Mouse (Mus musculus) kidney, postnatal 14 days (tissue): Measurements from ENCODE around the gene Pbx4.
A peak's percentile ranks its signal among the peaks of the same experiment; 100 is the strongest.

ENCODE experiments used
- DNase-seq: peaks from one replicate; pipeline ENCODE4 v3.0.0; 2022; ENCODE audit warnings: mixed read lengths

Pbx4 gene

DNA sequence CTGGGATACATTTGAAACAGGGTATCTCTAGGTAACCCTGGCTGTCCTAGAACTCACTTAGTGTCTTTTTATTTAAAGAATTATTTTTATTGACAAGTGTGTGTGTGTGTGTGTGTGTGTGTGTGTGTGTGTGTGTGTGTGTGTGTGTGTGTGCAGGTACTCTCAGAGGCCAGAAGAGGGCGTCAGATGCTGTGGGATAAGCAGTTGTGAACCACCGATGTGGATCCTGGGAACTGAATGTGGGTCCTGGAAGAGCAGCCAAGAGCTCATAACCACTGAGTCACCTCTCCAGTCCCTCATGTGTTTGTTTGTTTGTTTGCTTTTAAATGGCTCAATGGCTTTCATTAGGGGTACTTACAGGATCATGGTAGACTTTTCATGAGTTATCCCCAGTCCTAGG, 17.4 kb upstream of the Pbx4 start:
- no peak for DNase-seq

DNA sequence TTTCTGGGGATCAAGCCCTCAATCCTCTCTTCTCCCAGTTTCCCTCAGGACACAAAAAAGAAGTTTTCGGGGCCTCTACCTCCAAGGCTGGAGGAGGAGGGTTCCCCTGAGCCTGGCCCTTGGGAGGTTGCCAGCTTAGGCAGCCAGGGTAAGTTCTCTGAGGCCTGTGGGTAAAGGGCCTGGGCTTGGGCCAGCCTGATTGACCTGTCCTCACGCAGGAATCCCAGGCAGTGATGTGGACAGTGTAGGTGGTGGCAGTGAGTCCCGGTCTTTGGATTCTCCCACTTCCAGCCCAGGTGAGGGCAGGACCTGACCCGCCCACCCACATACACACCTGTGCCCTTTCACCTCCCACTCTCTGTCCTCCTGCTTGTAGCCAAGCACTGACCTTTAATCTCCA, 16.9 kb upstream of the Pbx4 start:
- DNase-seq = no peak

DNA sequence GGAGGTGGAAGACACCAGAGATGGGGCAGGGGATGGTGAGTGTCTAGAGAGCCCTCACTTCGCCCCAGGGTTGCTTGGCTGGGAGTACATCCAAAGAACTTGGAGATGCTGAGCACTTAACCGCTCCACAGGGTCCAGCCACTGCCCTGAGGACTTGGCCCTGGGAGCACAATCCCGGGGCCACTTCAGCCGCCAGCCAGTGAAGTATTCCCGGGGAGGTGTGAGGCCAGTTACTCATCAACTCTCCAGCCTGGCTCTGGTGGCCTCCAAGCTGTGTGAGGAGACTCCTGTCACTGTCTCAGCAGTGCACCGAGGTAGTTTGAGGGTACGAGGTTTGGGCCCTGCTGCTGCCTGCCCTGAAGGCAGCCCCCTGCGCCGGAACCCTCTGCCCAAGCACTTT, 11.8 kb upstream of the Pbx4 start:
- peak; percentile 76 for DNase-seq

DNA sequence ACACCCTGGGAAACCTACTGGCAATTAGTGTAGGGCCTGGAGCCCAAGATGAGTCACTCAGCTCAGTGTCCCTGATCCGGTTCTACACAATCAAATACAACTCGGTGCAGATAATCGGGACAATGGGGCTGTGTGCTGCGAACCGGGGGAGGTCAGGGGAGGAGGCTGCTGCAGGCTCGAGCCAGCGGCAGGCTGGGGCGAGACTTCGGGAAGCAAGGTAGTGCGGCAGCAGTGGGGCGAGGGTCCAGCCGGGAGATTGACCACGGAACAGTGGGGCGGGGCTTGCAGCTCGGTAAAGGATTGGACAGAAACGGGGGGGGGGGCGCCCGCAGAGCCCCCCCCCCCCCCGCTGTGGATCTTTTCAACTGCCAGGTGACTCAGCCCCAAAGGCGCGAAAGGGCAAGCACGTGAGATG, 10.3 kb upstream of the Pbx4 start:
- DNase-seq = peak; percentile 72

DNA sequence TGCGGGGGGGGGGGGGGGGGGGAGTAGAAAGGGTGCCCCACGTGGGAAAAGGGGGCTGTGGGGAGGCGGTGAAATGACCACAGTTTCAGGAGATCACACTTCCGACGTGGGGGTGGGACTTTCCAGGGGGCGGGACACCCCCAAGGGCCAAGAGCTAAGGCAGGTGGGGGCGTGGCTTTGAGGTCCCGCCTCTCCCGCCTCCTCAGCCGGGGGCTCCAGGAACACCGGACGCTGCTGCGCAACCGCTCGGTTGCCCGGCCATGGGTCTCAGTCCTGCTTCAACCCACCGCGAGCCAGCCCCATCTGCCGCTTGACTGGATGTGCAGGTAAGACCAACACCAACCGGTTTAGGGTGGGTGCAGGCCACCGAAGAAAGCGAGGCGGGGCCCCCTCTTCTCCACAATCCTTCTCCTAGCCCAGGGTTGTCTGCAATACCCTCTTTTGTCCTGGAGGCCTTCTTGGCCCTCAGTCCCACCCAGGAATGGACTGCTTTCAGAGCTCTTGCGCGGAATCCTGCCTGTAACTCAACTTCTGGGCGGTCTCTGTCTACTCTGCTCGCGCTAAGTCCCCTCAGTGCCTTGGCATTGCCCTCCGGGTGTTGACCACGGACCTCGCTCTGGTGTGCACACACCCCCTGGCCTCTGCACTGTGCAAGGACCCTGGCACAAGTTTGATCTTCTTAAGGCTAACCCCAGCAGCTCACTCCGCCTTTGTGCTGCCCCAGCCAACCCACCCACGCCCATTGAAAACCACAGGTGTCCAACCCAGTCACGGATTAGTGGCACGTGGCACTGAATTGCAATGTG, 9.7 kb upstream of the Pbx4 start, which contains the start of gene Lpar2:
Gene Lpar2 (plus strand): TSS at position 44 of the 806 bp plus-strand sequence.
- DNase-seq = peak; percentile 88

DNA sequence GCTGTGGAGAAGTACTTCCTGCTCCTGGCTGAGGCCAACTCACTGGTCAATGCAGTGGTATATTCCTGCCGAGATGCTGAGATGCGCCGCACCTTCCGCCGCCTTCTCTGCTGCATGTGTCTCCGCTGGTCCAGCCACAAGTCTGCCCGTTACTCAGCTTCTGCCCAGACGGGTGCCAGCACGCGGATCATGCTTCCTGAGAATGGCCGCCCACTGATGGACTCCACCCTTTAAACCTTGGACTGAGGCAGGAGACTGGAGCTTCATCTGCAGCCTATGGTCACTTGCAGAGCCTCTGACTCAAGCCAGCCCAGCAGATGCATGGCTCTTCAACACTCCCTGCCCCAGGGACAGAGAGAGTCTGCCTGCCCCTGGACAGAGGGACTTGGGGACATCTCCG, 5.9 kb upstream of the Pbx4 start:
- DNase-seq = no peak

DNA sequence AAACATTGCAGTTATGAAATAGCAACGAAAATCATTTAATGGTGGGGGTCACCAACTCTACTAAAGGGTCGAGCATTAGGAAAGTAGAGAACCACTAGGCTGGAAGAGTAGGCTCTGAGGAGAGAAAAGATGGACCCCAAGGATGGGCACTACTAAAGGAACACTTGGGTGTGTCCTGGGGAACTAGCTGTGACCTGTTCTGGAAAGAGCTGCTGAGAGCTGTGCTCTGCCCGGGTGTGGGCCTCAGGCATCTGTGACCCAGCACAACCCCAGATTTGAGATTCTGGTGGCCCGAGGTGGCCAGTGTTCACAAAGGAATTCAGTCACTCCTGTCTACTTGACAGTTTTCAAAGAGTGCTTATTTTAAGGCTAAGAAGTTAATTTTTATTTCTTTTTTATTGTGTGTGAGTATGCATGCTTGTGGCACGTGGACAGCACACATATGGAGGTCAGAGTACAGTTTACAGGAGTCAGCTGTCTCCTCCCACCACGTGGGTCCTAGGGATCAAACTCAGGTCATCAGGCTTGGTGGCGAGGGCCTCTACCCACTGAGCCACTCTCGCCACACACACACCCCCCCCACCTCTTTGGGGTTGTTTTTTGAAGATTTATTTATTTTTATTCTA, 4.9 kb downstream of the Pbx4 start:
- peak; percentile 53 for DNase-seq

DNA sequence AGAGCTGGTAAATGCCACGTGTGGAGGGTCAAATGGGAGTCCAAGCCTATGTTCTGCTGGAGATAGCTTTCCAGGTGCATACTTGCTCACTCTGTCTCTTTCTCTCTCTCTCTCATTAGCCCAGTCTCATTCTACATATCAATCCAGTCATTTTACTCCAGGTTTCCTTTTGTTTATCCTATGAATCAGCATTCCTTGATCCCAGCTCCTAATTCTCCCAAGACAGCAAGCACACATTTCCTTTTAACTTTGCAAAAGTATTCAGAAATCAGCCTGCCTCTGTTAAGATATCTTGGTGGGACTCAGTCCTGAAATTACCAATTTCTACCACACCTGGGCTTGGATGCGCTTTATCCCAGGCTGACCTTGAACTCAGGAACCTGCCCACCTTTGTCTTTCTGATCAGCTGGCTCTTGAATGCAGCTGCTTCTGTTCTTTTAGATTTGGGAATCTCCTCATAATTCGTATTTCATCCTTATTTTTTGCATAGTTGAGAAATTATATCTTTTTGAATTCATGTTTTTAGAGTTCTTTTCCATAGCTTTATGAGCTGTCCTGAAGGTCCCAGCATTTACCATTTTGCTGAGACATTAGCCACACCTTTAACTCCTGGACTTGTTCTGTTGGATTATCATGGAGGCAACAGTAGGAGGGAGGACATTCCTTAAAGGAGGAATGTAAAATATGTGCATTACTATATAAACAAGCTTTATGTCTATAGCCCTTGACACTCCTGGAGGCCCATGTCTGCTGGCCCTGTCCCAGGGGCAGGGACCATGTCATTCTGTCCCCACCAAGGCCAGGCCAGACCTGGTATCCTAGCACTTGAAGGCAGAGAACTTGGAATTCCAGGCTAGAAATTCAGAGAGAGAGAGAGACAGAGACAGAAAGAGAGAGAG, 15.1 kb downstream of the Pbx4 start:
- DNase-seq = no peak

DNA sequence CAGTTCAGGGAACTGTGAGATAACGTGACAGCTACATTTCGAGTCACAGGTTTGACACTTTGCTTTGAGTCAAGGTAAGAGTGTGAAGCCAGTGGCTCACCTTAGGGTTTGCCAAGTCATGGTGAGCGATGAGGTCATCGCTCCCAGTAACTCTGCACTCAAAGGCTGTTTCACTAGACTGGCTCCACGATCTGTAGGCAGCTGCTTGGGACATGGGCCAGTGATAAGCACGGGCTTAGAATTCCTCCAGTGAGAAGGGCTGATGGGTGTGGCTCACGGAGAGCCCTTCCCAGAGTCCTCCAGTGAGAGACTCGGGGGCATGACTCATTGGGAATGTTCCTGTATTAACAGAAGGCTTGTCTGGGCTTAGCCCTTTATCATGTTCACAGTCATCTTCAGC, 16.7 kb downstream of the Pbx4 start:
- DNase-seq = no peak

DNA sequence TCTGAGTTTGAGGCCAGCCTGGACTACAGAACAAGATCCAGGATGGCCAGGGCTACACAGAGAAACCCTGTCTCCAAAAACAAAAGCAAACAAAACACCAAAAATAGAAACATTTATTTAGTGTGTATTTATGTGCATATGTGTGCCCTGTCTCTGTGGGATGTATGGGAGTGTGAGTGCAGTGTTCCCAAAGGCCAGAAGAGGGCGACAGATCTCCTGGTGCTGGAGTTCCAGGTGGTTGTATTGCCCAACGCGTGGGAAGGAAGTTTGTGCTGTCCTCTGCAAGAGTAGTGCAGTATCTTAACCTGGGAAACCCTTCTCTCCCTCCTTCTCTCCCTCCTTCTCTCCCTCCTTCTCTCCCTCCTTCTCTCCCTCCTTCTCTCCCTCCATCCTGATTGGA, 17.6 kb downstream of the Pbx4 start:
- DNase-seq = no peak

DNA sequence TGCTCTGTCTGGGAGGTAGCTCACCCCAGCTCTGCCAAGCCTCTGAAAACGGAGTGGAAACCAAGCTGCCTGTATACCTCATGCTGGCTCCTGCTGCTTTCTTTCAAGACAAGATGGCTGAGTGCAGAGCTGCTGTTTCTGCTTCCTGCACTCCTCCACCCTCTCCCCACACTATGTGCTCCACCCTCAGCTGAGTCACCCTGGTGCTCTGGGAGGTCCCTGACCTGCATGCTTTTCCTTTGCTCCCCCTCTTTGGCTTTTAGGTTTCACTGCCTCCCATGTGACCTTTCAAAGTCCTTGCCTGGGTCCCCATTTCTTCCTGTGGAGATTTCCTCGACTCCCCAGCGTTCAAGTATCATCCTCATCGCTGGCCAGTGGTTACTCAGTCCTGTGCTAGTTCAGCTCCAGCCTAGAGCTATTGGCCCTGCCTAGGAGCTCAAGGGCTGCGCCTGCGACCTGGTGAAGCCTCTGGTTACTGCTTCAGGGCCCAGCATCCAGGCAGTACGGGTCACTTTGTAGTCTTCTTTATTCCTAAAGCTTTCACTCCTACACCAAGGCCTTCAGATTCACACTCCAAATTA, 18.7 kb downstream of the Pbx4 start:
- DNase-seq = no peak

DNA sequence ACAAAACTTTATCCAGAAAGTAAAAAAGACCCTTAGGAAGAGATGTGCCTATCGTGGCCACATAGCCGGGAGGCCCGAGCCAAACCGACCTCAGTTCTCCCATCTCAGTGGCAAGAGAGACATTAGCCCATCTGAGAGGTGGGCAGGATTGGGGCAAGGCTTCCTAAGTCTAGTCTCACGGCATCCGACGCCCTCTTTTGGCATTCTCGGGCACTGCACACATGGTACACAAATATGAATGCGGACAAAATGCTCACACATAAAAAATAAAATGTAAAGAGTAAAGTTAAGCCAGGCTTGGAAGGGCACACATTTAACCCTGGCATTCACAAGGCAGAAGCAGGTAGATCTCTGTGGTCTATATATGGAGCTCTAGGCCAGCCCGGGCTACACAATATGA, 21.6 kb downstream of the Pbx4 start:
- no peak for DNase-seq

DNA sequence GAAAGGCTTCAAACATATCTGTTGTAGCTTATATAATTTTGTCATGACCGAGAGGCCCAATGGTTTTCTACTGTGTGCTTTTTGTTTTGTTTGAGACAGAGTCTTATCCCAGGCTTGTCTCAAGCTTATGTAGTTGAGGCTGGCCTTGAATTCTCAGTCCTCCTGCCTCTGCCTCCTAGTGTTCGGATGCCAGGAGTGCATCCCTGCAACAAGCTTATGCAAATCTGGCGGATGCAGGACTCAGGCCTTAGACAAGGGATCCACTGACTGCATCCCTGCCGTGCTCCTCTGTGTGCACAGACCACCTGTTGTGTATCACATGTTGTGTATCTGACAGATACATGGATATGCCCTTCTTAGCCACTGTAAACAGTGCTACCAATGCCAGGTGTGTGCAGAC, 28.5 kb downstream of the Pbx4 start:
- no peak for DNase-seq

DNA sequence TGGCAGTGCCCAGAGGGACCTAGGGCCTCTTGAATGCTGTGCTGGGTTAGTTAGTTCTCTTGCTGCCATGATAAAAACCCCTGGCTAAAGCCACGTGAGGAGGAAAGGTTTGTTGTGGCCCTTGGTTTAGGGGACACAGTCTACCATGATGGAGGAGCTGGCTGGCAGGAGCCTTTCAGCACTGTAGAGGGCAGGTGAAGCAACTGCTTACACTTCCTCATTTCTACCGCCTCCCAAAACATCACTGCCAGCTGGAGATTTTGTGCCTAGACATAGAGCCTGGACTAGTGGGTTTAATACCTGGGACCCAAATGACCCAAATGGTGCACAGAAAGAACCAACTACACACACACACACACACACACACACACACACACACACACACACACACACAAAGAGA, 29.0 kb downstream of the Pbx4 start:
- no peak for DNase-seq

DNA sequence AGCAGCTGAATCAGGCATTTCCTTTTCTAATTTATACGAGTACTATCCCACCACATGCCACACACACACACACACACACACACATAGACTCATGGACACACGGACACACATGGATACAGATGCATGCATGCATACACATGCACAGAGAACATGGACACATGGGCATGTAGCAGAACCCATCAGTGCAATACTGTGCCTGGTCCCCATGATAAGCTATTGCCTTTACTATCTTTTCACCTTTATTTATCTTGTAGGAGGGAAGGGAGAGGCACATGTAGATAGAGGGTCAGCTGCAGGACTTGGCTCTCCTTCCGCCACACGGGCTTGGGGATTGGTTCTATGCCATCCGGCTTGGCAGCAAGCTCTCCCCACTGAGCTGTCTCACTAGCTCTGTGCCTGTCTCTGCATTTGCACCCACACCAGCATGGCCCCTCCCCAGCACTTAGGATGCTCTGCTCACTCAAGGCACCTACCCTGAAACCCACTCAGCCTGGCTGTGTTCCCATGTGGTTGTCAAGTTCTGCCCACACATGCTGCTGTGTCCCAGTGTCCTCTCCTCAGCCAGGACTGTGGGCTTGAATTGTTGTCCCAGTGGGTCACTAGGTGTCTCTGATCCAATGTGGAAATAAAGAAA, 31.2 kb downstream of the Pbx4 start:
- no peak for DNase-seq

DNA sequence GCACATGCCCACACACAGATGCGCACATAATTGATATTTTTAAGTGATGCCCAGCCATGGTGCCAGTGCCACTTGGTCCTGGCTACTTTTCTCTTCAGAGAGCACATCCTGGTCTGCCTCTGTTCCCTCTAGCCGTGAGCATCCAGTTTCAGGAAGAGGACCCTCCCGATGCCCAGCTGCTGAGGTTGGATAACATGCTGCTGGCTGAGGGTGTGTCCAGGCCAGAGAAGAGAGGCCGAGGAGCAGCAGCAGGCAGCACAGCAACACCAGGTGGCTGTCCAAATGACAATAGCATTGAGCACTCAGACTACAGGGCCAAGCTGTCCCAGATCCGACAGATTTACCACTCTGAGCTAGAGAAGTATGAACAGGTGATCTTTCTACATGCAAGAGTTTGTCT, 31.9 kb downstream of the Pbx4 start:
- no peak for DNase-seq

DNA sequence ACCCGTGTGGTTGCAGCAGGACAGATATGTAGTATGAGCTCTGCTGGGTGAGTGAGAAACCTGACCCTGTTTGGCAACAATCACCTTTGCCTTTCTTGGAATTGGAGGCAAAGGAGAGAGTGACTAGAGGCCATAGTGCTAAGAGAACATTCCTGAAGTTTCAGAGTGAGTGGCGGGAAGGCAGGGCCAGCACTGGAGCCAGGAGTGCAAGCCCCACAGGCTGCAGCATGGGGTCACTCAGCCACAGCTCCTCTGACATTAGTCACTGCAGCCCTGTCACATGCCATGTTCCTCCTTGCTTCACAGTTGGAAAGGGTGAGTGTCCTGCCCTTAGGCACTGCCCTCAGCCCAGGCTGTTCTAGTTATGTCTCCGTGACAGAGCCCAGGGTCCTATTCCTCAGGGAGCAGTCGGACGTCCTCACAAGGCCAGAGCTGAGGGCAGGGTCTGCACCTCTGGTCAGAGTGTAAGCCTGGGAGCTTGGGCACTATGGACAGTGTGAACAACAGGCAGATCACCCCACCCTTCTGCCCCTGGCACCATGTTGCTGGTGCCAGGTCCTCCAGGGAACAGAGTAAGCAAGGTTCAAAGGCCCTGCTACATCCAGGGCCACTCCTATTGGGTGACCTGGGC, 35.5 kb downstream of the Pbx4 start:
- no peak for DNase-seq

DNA sequence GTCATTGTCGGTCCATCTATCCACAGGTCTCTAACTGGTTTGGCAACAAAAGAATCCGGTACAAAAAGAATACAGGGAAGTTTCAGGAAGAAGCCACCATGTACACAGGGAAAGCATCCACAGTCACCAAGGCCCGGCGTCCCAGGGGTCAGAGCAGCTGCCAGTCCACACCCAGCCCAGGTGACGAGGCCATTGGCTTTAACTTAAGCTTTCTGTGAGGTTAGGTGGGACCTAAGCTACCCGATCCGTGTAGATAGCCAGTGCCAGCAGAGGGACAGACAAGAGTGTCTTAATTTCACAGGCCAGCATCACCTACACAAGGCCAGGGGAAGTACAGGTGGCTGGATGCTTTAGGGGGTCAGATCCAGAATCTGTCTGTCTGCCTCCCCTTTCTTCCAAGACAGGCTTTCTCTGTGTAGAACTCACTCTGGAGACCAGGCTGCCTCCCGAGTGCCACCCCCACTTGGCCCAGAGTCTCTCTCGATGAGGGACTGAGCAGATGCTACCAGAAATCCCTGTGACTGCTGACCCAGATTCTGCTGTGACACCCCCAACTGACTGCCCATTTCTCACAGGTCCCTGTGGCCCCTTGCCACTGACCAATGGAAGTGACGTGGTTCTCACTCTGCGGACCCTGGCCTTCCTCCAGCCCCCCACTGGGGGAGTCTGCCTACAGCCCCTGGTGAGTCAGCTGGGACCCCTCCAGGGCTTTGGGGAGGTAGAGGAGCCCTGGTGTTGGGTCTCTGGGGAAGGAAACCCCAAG, 37.9 kb downstream of the Pbx4 start:
- no peak for DNase-seq

DNA sequence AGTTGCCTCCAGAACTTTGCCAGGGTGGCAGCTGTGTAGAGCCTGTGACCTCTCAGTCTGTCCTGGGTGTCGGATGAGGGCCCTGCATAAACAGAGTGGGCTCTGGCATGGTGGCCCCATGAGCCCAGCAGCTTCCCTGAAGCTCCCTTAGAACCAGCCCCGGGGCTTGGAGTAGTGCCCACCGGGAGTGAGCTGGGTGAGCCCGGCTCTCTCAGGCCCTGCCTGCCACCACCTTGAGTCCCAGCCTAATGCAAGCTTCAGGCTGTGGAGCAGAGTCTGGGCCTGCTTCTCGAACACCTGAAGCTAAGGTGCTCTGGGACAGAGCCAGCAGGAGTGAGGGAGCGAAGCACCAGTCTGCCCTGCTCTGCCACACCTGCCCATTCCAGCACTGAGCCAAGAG, 38.6 kb downstream of the Pbx4 start:
- DNase-seq = no peak

DNA sequence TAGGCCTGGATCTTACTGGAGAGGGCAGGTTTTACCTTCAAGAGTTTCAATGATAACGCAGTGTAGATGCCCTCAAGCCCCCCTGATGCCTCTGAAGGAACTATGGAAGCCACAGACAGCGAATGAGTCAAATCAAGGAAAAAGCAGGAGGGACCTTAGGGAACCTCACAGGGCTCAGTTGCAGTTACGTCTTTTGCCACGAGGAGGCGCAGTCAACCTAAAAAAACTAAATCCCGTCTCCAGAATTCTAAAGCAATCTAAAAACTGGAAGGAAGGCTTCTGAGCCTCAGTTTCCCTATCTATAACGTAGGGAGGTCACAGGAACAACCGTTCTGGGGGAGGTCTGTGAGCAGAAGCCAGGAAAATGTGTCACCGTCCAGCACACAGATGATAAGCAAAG, 41.9 kb downstream of the Pbx4 start:
- DNase-seq = peak; percentile 64

DNA sequence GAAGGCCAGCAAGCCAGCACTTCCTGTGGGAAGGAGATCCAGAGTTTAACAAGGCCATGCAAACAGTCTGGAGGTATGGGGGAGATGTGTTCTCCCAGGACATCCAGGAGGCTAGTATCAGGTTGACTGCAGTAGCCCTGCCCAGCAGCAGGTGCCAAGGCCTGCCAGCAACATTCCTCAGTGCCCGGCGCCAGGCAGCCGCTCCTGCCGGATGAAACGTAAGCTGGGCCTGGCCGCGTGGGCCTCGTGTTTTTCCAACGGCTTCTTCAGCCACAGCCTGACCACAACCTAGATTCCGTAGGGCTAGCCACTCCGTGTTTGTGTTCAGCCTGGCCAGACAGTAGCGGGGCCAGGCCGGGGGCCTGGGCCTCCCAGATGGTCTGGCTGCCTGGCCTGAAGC, 42.4 kb downstream of the Pbx4 start:
- DNase-seq = no peak

DNA sequence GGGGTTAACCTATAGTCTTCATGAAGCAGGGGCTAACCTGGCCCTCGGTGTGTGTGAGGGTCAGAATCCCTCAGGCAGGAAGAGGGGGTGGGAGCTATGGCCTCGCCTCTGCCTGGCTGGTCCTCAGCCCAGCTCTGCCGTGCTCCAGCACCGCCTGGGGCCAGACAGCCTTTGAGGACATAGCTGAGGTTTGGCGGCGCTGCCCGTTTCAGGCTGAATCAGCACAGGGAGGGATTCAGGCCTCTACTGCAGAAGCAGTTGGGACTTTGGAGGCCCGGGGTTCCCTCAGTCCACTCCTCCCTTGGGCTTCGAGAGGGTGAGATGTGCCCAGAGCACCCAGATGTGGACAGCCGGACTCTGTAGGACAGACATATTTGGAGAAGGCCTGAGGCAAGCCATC, 43.8 kb downstream of the Pbx4 start:
- no peak for DNase-seq
